In the genomic region with DNA sequence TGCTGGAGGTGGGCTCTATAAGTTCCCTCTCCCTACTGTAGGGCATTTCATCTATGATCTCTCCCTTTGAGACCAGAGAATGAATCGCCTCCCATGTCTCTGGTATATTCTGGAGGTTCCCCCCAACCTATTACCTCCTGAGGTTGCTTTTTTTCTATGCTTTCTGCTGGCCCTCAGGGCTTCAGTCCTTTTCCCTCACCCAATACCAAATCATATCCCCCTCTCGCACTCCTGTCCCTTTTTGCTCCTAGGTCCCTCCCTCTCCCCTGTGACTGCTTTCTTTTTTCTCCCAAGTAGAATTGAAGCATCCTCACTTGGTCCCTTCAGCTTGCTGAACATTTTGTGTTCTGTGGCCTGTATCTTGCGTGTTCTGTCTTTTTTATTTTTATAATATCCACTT, we compare ENCODE assay signal across 19 mouse cellular contexts.
DNase-seq lines count a peak whose midpoint lies in the region; ATAC-seq lines count a peak whose summit lies in the region.
"Had no signal": no experiment of that assay in that cellular context is flagged by ENCODE, and none has a peak within 500 bp of the region (broad histone marks: within the 10 kb centered on the region; RNA-seq: fewer than 3 reads in every experiment).

No protein-coding gene starts in this region.

- H3K4me1 ChIP-seq in heart, embryonic 11.5 days (ENCODE audit: control insufficient read depth, insufficient read depth, low read length), result no peaks in the 10 kb centered on the region
- no peaks in the 10 kb centered on the region for H3K4me1 ChIP-seq in midbrain, embryonic 11.5 days (ENCODE audit: control insufficient read depth, insufficient read depth, low read length)
- no peaks in the 10 kb centered on the region for H3K4me1 ChIP-seq in midbrain, embryonic 14.5 days (ENCODE audit: control insufficient read depth, insufficient read depth, low read length)

- H3K4me3 ChIP-seq in heart, embryonic 11.5 days (ENCODE audit: low read depth, low read length), result no peak overlapping the region
- no peak overlapping the region for H3K4me3 ChIP-seq in midbrain, embryonic 11.5 days (ENCODE audit: low read depth, low read length)
- no peak overlapping the region for H3K4me3 ChIP-seq in midbrain, embryonic 14.5 days (replicated peaks; ENCODE audit: low read depth, low read length)

- H3K9ac ChIP-seq in heart, embryonic 11.5 days (ENCODE audit: low read depth, low read length), result no peak overlapping the region
- H3K9ac ChIP-seq in midbrain, embryonic 11.5 days (ENCODE audit: low read length), result no peak overlapping the region
- H3K9ac ChIP-seq in midbrain, embryonic 14.5 days (replicated peaks; ENCODE audit: low read length), result no peak overlapping the region

- H3K27me3 ChIP-seq in heart, embryonic 11.5 days (ENCODE audit: control insufficient read depth, insufficient read depth, low read length), result no peaks in the 10 kb centered on the region
- H3K27me3 ChIP-seq in midbrain, embryonic 11.5 days (ENCODE audit: control insufficient read depth, insufficient read depth, low read length), result no peaks in the 10 kb centered on the region
- no peaks in the 10 kb centered on the region for H3K27me3 ChIP-seq in midbrain, embryonic 14.5 days (ENCODE audit: control insufficient read depth, insufficient read depth, low read length)
- H3K27me3 ChIP-seq: CH12.LX, Patski had no signal

- 81% methylated on average over 3 of the region's 3 CpGs for WGBS in heart, embryonic 11.5 days (ENCODE audit: insufficient replicate concordance)
- 88% methylated on average over 3 of the region's 3 CpGs for WGBS in midbrain, embryonic 11.5 days
- WGBS in midbrain, embryonic 14.5 days, result 85% methylated on average over 3 of the region's 3 CpGs

- peak; percentile 73 for DNase-seq in heart, adult 11 months
- DNase-seq in midbrain, embryonic 11.5 days (ENCODE audit: low spot score, missing footprints), result peak; percentile 62
- DNase-seq in midbrain, embryonic 14.5 days, result no peak
- DNase-seq: adrenal gland, adult 2 months; adrenal gland, adult 8-10 months; adrenal gland, postnatal 10 days; adrenal gland, postnatal 14 days; adrenal gland, postnatal 25 days; adrenal gland, postnatal 36 days; B cell, adult 2 months; cerebellum, adult 11 months; cerebellum, adult 11-12 months; cerebellum, adult 18-20 months had no signal

- H3K4me2 ChIP-seq in heart, embryonic 11.5 days, result no peak overlapping the region
- no peak overlapping the region for H3K4me2 ChIP-seq in midbrain, embryonic 11.5 days
- H3K4me2 ChIP-seq in midbrain, embryonic 14.5 days (ENCODE audit: low read length), result no peak overlapping the region

- H3K27ac ChIP-seq in heart, embryonic 11.5 days (ENCODE audit: low read depth, low read length), result no peak overlapping the region
- no peak overlapping the region for H3K27ac ChIP-seq in midbrain, embryonic 11.5 days (ENCODE audit: low read depth, low read length)
- no peak overlapping the region for H3K27ac ChIP-seq in midbrain, embryonic 14.5 days (replicated peaks; ENCODE audit: low read depth, low read length)

- ATAC-seq in heart, embryonic 11.5 days (replicated peaks; ENCODE audit: insufficient number of reproducible peaks, low FRiP score, low TSS enrichment), result no peak
- no peak for ATAC-seq in midbrain, embryonic 11.5 days (ENCODE audit: low FRiP score)
- no peak for ATAC-seq in midbrain, embryonic 14.5 days (ENCODE audit: low FRiP score, low TSS enrichment)
- ATAC-seq: activated CD4-positive, CD25-positive, alpha-beta regulatory T cell, adult 4 months; CD4-positive, CD25-positive, alpha-beta regulatory T cell, adult 4 months; Patski had no signal

- no peaks in the 10 kb centered on the region for H3K36me3 ChIP-seq in heart, embryonic 11.5 days (ENCODE audit: control insufficient read depth, insufficient read depth, low read length)
- no peaks in the 10 kb centered on the region for H3K36me3 ChIP-seq in midbrain, embryonic 11.5 days (ENCODE audit: control insufficient read depth, insufficient read depth, low read length)
- H3K36me3 ChIP-seq in midbrain, embryonic 14.5 days (ENCODE audit: control insufficient read depth, insufficient read depth, low read length), result no peaks in the 10 kb centered on the region
- H3K36me3 ChIP-seq: G1E had no signal

- no peaks in the 10 kb centered on the region for H3K9me3 ChIP-seq in heart, embryonic 11.5 days (replicated peaks; ENCODE audit: control insufficient read depth, low read length)
- H3K9me3 ChIP-seq in midbrain, embryonic 11.5 days (ENCODE audit: control insufficient read depth, low read length), result no peaks in the 10 kb centered on the region
- no peaks in the 10 kb centered on the region for H3K9me3 ChIP-seq in midbrain, embryonic 14.5 days (ENCODE audit: control insufficient read depth, low read length)
